Mouse (Mus musculus) heart, postnatal 14 days (tissue): ENCODE data around the gene Orc3. TPM values are rescaled to one million over a fixed set of nuclear protein-coding genes. Genes with fewer than 3 reads are reported as not detected.
"Not testable (repeated sequence)": the region's sequence is repeated elsewhere in the genome, so short reads cannot be mapped to it uniquely, and the experiment has no call there.

Source experiments
- DNase-seq, 2 experiments: peaks; one replicate each; pipeline ENCODE4 v3.0.0; 2021 to 2022
- intact Hi-C: fragments of 180-260 bp; cut with DNase I; formaldehyde crosslinking; loops from one replicate; pipeline ENCODE4 v1.15.1; 2025
- total RNA-seq, 2 experiments: library from RNA; stranded (reverse); gene quantifications; 2 replicates each; pipeline ENCODE4 v1.2.3; 2021

Gene Orc3
- total RNA-seq, 2 experiments from 2014 or later: 38.4 to 39.7 TPM

- DNase-seq: no peak
- intact Hi-C loops: no loop called here
Measured at GRCm38 (mm10) chr4:34584871-34585607, 29.7 kb downstream of the Orc3 start.

GRCm38 (mm10) chr4:34583427-34583826 lies 31.3 kb downstream of the Orc3 start:
- DNase-seq: peak in 1 of 2 experiments; percentile 6
- intact Hi-C loops: no loop called here

GRCm38 (mm10) chr4:34582476-34582875 lies 32.3 kb downstream of the Orc3 start:
- DNase-seq: no peak
- intact Hi-C loops: no loop called here

DNA sequence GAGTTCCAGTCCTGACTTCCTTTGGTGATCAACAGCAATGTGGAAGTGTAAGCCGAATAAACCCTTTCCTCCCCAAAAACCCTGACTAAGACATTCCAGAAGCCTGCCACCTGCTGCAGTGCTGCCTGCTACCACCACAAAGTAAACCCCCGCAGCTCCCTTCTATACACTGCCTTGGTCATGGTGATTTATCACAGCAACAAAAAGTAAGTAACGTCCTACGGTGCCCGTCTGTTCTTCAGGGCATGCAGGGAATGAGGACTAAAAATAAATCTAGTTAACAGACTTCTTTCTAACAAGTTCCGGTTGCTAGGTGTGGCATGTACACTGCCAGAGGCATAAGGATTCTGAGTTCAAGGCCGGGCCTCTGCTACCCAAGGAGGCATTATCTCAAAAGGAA lies 32.8 kb downstream of the Orc3 start:
- intact Hi-C loops: no loop called here
- DNase-seq: no peak

GRCm38 (mm10) chr4:34581489-34581888 lies 33.3 kb downstream of the Orc3 start:
- DNase-seq, intact Hi-C loops: not testable (repeated sequence)

GRCm38 (mm10) chr4:34579215-34579614 lies 35.5 kb downstream of the Orc3 start:
- DNase-seq: no peak
- intact Hi-C loops: no loop called here

DNA sequence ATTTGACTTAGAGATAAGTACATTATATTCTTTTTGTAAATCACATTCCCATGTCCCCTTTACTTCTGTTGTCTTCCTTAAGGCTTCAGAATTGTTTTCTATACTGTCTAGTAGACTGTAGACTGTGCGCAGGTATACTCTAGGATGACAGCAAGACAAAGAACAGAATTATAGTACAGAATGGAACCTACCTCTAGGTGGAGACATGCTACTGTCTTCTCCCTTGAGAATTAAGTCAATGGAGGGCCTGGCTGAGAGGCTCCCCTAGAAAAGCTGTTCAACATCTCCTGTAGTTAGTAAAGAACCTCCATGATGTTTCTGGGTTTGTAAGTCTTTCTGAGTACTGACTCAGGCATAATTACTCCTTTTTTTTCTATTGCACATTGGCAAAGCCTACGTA lies 37.7 kb downstream of the Orc3 start:
- DNase-seq: no peak

DNA sequence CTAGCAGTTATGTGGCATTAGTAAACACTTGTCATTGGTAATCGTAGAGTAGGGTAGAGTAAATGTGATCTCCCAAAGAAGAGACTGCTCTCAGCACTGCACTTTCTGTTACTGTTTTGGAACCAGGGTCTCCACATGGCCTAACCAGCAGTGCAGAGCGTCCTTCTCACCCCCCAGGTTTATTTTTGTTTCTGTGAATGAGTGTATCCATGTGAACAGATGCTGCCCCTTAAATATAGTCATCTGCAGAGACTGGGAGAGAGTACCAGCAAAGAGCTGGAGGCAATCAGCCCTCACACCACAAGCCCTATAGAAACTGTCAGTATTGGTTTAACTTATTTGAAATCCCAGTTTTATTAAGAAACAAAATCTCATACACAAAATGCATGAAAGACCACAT lies 41.9 kb downstream of the Orc3 start:
- intact Hi-C loops: no loop called here

More for the DNA sequence above, 37.7 kb downstream of the Orc3 start:
- intact Hi-C loops: no loop called here

GRCm38 (mm10) chr4:34566226-34566625 lies 48.5 kb downstream of the Orc3 start:
- intact Hi-C loops: no loop called here
- DNase-seq: no peak

More for the DNA sequence above, 41.9 kb downstream of the Orc3 start:
- no peak for DNase-seq

- intact Hi-C loops: no loop called here
- DNase-seq: peak; percentile 23 to 31
Measured at GRCm38 (mm10) chr4:34560971-34561370, 53.8 kb downstream of the Orc3 start.

GRCm38 (mm10) chr4:34556183-34556582 lies 58.6 kb downstream of the Orc3 start:
- DNase-seq: no peak
- intact Hi-C loops: no loop called here

GRCm38 (mm10) chr4:34555604-34556003 lies 59.1 kb downstream of the Orc3 start:
- intact Hi-C loops: no loop called here
- DNase-seq: no peak

GRCm38 (mm10) chr4:34554596-34554995 lies 60.1 kb downstream of the Orc3 start:
- no peak for DNase-seq
- intact Hi-C loops: no loop called here

DNA sequence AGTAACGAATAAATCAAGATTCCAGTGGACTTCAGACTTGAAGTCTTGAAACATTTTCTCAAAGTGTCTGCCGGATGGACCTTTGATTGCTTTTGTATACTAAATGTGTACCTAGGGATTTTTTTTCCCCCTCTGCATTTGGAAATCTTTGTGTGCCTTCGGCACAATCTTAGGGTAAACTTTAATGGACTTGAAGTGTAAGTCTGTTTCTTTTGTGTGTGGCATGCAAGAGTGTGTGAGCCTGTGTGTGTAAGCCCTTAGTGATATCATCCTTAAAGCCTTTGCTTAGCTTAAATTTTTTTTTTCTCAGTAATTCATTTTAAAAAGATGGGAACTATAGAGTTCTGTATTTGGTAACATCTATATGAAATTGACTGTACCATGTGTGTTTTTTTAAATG lies 62.8 kb downstream of the Orc3 start:
- intact Hi-C loops: loop anchor here (2.0 kb wide), 1 partner anchor 59 kb away; no protein-coding TSS in a partner anchor

GRCm38 (mm10) chr4:34551098-34551809 lies 63.5 kb downstream of the Orc3 start:
- intact Hi-C loops: loop anchor here (2.0 kb wide), 1 partner anchor 60 kb away; no protein-coding TSS in a partner anchor
- DNase-seq: peak; percentile 51

More for the DNA sequence above, 62.8 kb downstream of the Orc3 start:
- no peak for DNase-seq

DNA sequence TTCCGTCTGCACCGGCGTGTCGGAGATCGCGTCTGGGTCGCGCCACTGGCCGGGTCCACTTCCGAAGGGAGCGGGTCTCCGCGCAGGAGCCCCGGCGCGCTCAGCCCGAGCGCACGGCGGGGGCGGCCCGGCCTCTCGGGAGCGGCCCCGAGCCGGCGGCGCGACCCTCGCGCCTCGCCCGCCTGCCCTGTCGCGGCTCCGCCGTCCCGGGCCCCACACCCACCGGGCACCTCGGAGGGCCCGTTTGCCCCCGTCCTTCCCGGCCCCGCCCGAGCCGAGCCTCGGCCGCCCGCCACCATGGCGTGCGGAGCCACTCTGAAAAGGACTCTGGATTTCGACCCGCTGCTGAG lies 64.0 kb downstream of the Orc3 start, which contains the start of gene Akirin2:
Gene Akirin2, plus strand, starts transcription at position 190 of the 350 bp plus-strand sequence.
- no peak for DNase-seq
- intact Hi-C loops: loop anchor here (2.0 kb wide), 1 partner anchor 60 kb away; no protein-coding TSS in a partner anchor

- DNase-seq: peak; percentile 96
- intact Hi-C loops: loop anchor here (2.0 kb wide), 1 partner anchor 61 kb away; no protein-coding TSS in a partner anchor
Measured at GRCm38 (mm10) chr4:34549981-34550747, 64.6 kb downstream of the Orc3 start.

DNA sequence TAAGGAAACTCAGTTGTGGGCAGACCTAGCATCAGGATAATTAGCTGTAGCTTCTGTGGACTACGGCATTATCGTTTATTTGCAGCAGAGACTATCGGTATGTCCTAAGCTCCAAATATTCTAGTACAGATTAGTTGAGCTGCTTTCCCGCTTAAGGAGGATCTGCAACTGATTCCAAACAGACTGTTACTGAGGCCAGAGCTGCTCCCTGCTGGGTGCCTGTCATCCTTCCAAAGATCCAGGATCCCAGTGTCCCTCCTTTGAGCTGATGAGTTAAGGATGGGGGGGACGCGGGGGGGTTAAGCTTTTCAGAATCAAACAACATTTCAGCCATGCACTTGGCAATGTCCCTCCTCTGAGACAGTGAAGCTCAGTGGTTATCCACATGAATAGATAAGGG lies 84.8 kb downstream of the Orc3 start:
- intact Hi-C loops: no loop called here
- no peak for DNase-seq

DNA sequence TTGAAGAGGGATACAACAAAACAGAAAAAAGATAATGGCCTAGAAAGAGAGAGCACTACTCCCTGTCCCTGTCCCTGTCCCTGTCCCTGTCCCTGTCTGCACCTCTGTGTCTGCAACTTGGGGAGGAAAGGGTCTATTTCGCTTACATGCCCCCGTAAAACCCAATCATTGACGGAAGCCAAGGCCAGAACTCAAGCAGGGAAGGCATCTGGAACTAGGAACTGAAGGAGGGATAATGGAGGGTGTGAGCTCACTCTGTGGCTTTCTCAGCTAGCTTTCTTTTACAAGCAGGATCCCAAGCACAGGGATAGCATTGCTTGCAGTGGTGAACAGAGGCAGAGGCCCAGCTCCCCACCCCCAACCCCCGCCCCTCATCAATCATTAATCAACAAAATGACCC lies 85.4 kb downstream of the Orc3 start:
- intact Hi-C loops: no loop called here

DNA sequence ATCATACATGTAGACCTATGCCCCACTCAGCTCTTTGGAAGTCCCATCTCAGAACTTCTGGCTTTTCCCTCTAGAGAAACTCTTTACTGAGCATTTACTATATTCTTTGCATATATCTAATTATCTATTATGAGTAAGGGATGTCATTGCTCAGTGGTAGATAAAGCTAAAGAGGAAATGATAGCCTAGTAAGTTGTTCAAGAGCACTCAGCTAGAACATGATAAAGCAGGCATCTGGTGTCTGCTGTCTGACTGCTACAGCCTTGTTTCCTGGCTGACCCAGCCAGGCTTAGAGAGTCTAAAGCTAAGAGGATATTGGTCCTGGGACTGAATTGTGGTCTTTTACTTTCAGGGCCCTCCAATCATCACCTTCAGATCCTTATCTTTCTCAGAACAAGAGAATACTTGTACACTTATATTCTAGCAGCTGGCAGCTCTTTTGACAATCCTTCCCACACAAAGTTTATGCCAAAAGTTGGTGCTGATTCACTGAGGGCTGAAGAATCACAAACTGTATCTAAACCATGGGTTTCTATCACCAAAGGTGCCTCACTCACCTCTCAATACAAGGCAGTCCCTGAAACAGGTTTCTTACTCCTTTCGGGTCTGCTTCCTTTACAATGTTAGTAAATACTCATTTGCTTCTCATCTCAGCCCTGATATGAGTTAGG lies 86.2 kb downstream of the Orc3 start:
- intact Hi-C loops: no loop called here
- DNase-seq: no peak

More for the DNA sequence above, 85.4 kb downstream of the Orc3 start:
- no peak for DNase-seq
